Mouse (Mus musculus) ovary, postnatal 36 days (tissue): ENCODE results near the gene Urb1.
A peak's percentile ranks its signal among the peaks of the same experiment; 100 is the strongest.

Experiments
- DNase-seq: peaks from one replicate; pipeline ENCODE4 v3.0.0; 2022; ENCODE audit warnings: low spot score, mixed read lengths

The Urb1 gene

GRCm38 (mm10) chr16:90809975-90810715, at the start of gene Urb1:
Gene Urb1 (minus strand): TSS chr16:90810413.
- DNase-seq: peak; percentile 99

- DNase-seq: no peak
Measured at GRCm38 (mm10) chr16:90858206-90858605, 48.0 kb upstream of the Urb1 start.

GRCm38 (mm10) chr16:90856552-90857200, 46.5 kb upstream of the Urb1 start:
- no peak for DNase-seq

- no peak for DNase-seq
Measured at GRCm38 (mm10) chr16:90851621-90852334, 41.6 kb upstream of the Urb1 start.

- DNase-seq: no peak
Measured at GRCm38 (mm10) chr16:90850881-90851280, 40.7 kb upstream of the Urb1 start.

- peak; percentile 11 for DNase-seq
Measured at GRCm38 (mm10) chr16:90849262-90849661, 39.0 kb upstream of the Urb1 start.

- DNase-seq: peak; percentile 13
Measured at GRCm38 (mm10) chr16:90848697-90849096, 38.5 kb upstream of the Urb1 start.

GRCm38 (mm10) chr16:90845591-90845990, 35.4 kb upstream of the Urb1 start:
- DNase-seq: no peak

- DNase-seq: no peak
Measured at GRCm38 (mm10) chr16:90845038-90845437, 34.8 kb upstream of the Urb1 start.

GRCm38 (mm10) chr16:90842164-90842563, 32.0 kb upstream of the Urb1 start:
- DNase-seq: no peak

GRCm38 (mm10) chr16:90837431-90837830, 27.2 kb upstream of the Urb1 start:
- DNase-seq: no peak

- DNase-seq: no peak
Measured at GRCm38 (mm10) chr16:90833041-90833791, 23.0 kb upstream of the Urb1 start.

- DNase-seq: no peak
Measured at GRCm38 (mm10) chr16:90832495-90832894, 22.3 kb upstream of the Urb1 start.

- peak; percentile 9 for DNase-seq
Measured at GRCm38 (mm10) chr16:90831676-90832075, 21.5 kb upstream of the Urb1 start.

- peak; percentile 80 for DNase-seq
Measured at GRCm38 (mm10) chr16:90830686-90831439, 20.6 kb upstream of the Urb1 start.

GRCm38 (mm10) chr16:90829894-90830685, 19.9 kb upstream of the Urb1 start:
- DNase-seq: peak; percentile 87

GRCm38 (mm10) chr16:90829136-90829535, 18.9 kb upstream of the Urb1 start:
- no peak for DNase-seq

- DNase-seq: no peak
Measured at GRCm38 (mm10) chr16:90827498-90827897, 17.3 kb upstream of the Urb1 start.

- no peak for DNase-seq
Measured at GRCm38 (mm10) chr16:90826457-90826856, 16.2 kb upstream of the Urb1 start, which contains the start of gene Eva1c. Gene Eva1c (plus strand): TSS chr16:90826719.

GRCm38 (mm10) chr16:90826041-90826440, 15.8 kb upstream of the Urb1 start:
- DNase-seq: no peak
